Comparison of ENCODE assay signal across 8 mouse cellular contexts in genomic region chr5:24425421-24426036, GRCm38 (mm10). TPM values are rescaled to one million over a fixed set of nuclear protein-coding genes. Genes with fewer than 3 reads are reported as not detected.
DNase-seq lines count a peak whose midpoint lies in the region; ATAC-seq and TF ChIP-seq lines count a peak whose summit lies in the region.

No protein-coding gene starts in this region.

- peak overlapping the region; percentile 90 for H3K27ac ChIP-seq in hindbrain, embryonic 15.5 days (replicated peaks)
- H3K27ac ChIP-seq in lung, embryonic 15.5 days = peak overlapping the region; percentile 94
- peak overlapping the region; percentile 74 for H3K27ac ChIP-seq in spleen, adult 2 months (ENCODE audit: insufficient read depth, low read length)

- H3K9ac ChIP-seq in hindbrain, embryonic 15.5 days = peak overlapping the region; percentile 59
- H3K9ac ChIP-seq in lung, embryonic 15.5 days = peak overlapping the region; percentile 75

- no peak for TF ChIP-seq CTCF in spleen, adult 2 months (IDR thresholded peaks at IDR 0.05; ENCODE audit: extremely low read depth, insufficient read depth, insufficient read length, insufficient replicate concordance)

- peak overlapping the region; percentile 72 for H3K4me2 ChIP-seq in hindbrain, embryonic 15.5 days
- peak overlapping the region; percentile 91 for H3K4me2 ChIP-seq in lung, embryonic 15.5 days

- TF ChIP-seq POLR2A in spleen, adult 2 months (IDR thresholded peaks at IDR 0.05; ENCODE audit: low read depth, low read length) = no peak

- peaks cover 58% of the 10 kb centered on the region for H3K4me1 ChIP-seq in hindbrain, embryonic 15.5 days (replicated peaks)
- H3K4me1 ChIP-seq in lung, embryonic 15.5 days = peaks cover 55% of the 10 kb centered on the region
- H3K4me1 ChIP-seq in spleen, adult 2 months (ENCODE audit: control insufficient read depth, insufficient read depth, insufficient read length) = peaks cover 10% of the 10 kb centered on the region; the same call in 1 of the 2 replicates

- peak overlapping the region; percentile 62 for H3K4me3 ChIP-seq in hindbrain, embryonic 15.5 days
- H3K4me3 ChIP-seq in lung, embryonic 15.5 days = peak overlapping the region; percentile 77
- peak overlapping the region; percentile 88 for H3K4me3 ChIP-seq in spleen, adult 2 months (ENCODE audit: extremely low read depth, insufficient read depth, insufficient read length)

- no peak for ATAC-seq in hindbrain, embryonic 15.5 days (ENCODE audit: low FRiP score, low read depth)
- peak; percentile 9; the same call in 1 of the 2 replicates for ATAC-seq in lung, embryonic 15.5 days (ENCODE audit: borderline replicate concordance, extremely low read depth, low FRiP score, low TSS enrichment)

- DNase-seq in adrenal gland, adult 8-10 months = peak; percentile 45
- no peak for DNase-seq in adrenal gland, postnatal 14 days
- peak; percentile 47 for DNase-seq in urinary bladder, postnatal 25 days (ENCODE audit: low spot score)
- no peak for DNase-seq in urinary bladder, adult 2 months (ENCODE audit: low spot score)
- peak; percentile 39 to 61 for DNase-seq in spleen, adult 2 months (ENCODE audit: low read depth in 1 of 2, low spot score in 2 of 2)
- DNase-seq in right cerebral cortex, postnatal 4 days = no peak

- WGBS in hindbrain, embryonic 15.5 days = under 1% methylated on average over 25 of the region's 30 CpGs
- WGBS in lung, embryonic 15.5 days = 1% methylated on average over 29 of the region's 30 CpGs
- 1% methylated on average over 28 of the region's 30 CpGs for WGBS in spleen, adult 2 months

- peaks cover 4% of the 10 kb centered on the region; the same call in 1 of the 2 replicates for H3K27me3 ChIP-seq in hindbrain, embryonic 15.5 days
- no peaks in the 10 kb centered on the region for H3K27me3 ChIP-seq in lung, embryonic 15.5 days
- no peaks in the 10 kb centered on the region for H3K27me3 ChIP-seq in spleen, adult 2 months (ENCODE audit: control insufficient read depth, insufficient read depth, low read length)

- no peaks in the 10 kb centered on the region for H3K9me3 ChIP-seq in hindbrain, embryonic 15.5 days
- H3K9me3 ChIP-seq in lung, embryonic 15.5 days = no peaks in the 10 kb centered on the region

- H3K36me3 ChIP-seq in hindbrain, embryonic 15.5 days = no peaks in the 10 kb centered on the region
- H3K36me3 ChIP-seq in lung, embryonic 15.5 days = peaks cover 13% of the 10 kb centered on the region
- peaks cover 12% of the 10 kb centered on the region for H3K36me3 ChIP-seq in spleen, adult 2 months (ENCODE audit: control insufficient read depth, insufficient read depth, low read length)

RNA-seq across cellular contexts. Expression of gene Slc4a2, which starts 1.9 kb away (rescaled TPM):
- 10 to 100 TPM; 53.0 to 84.3 (median 65.6) TPM for total RNA-seq in adrenal gland, adult 8-10 months (2022)
- 57.6 and 60.5 TPM in 2 replicates for total RNA-seq in adrenal gland, postnatal 14 days (2021)
- polyA plus RNA-seq in urinary bladder, adult 2 months (2012; rRNA removed) = 61.6 and 63.0 TPM in 2 replicates
- 25.1 and 26.8 TPM in 2 replicates for polyA plus RNA-seq in hindbrain, embryonic 15.5 days (2015; fragmentation: Nextera tagmentation; extraction: Ambion mirVana)
- polyA plus RNA-seq in lung, embryonic 15.5 days (2015; fragmentation: Nextera tagmentation; extraction: Ambion mirVana) = 40.4 and 44.4 TPM in 2 replicates
- 47.5 and 50.5 TPM in 2 replicates for polyA plus RNA-seq in spleen, adult 2 months (2012; rRNA removed)

RNA-seq across cellular contexts. Expression of gene Cdk5, which starts 2.2 kb away (rescaled TPM):
- 10 to 100 TPM; 43.2 to 66.8 (median 56.2) TPM for total RNA-seq in adrenal gland, adult 8-10 months (2022)
- total RNA-seq in adrenal gland, postnatal 14 days (2021) = 38.5 and 38.7 TPM in 2 replicates
- polyA plus RNA-seq in urinary bladder, adult 2 months (2012; rRNA removed) = 61.4 and 77.8 TPM in 2 replicates
- 115 and 123 TPM in 2 replicates for polyA plus RNA-seq in hindbrain, embryonic 15.5 days (2015; fragmentation: Nextera tagmentation; extraction: Ambion mirVana)
- 38.6 and 43.4 TPM in 2 replicates for polyA plus RNA-seq in lung, embryonic 15.5 days (2015; fragmentation: Nextera tagmentation; extraction: Ambion mirVana)
- polyA plus RNA-seq in spleen, adult 2 months (2012; rRNA removed) = 33.7 and 43.1 TPM in 2 replicates

RNA-seq across cellular contexts. Expression of gene Asic3, which starts 12.3 kb away (rescaled TPM):
- total RNA-seq in adrenal gland, adult 8-10 months (2022) = under 1 TPM in 3 of 4 experiments, not detected in 1; 0.30 to 0.59 (median 0.55) TPM
- total RNA-seq in adrenal gland, postnatal 14 days (2021) = 1.1 TPM in 1 of 2 replicates, not detected in the other
- polyA plus RNA-seq in urinary bladder, adult 2 months (2012; rRNA removed) = 0.29 and 0.50 TPM in 2 replicates
- 0.88 and 1.4 TPM in 2 replicates for polyA plus RNA-seq in hindbrain, embryonic 15.5 days (2015; fragmentation: Nextera tagmentation; extraction: Ambion mirVana)
- 0.16 TPM in 2 replicates for polyA plus RNA-seq in lung, embryonic 15.5 days (2015; fragmentation: Nextera tagmentation; extraction: Ambion mirVana)
- polyA plus RNA-seq in spleen, adult 2 months (2012; rRNA removed) = 0.14 and 0.26 TPM in 2 replicates

RNA-seq across cellular contexts. Expression of gene Fastk, which starts 19.6 kb away (rescaled TPM):
- total RNA-seq in adrenal gland, adult 8-10 months (2022) = 100 to 1,000 TPM in 2 of 4 experiments, 10 to 100 TPM in 2; 96.8 to 117 (median 102) TPM
- 113 and 122 TPM in 2 replicates for total RNA-seq in adrenal gland, postnatal 14 days (2021)
- polyA plus RNA-seq in urinary bladder, adult 2 months (2012; rRNA removed) = 134 and 154 TPM in 2 replicates
- 96.8 and 113 TPM in 2 replicates for polyA plus RNA-seq in hindbrain, embryonic 15.5 days (2015; fragmentation: Nextera tagmentation; extraction: Ambion mirVana)
- polyA plus RNA-seq in lung, embryonic 15.5 days (2015; fragmentation: Nextera tagmentation; extraction: Ambion mirVana) = 91.2 and 96.3 TPM in 2 replicates
- polyA plus RNA-seq in spleen, adult 2 months (2012; rRNA removed) = 170 and 212 TPM in 2 replicates

RNA-seq across cellular contexts. Expression of gene Tmub1, which starts 22.1 kb away (rescaled TPM):
- total RNA-seq in adrenal gland, adult 8-10 months (2022) = 10 to 100 TPM; 17.0 to 19.6 (median 17.7) TPM
- total RNA-seq in adrenal gland, postnatal 14 days (2021) = 8.6 and 10.6 TPM in 2 replicates
- 24.5 TPM in 2 replicates for polyA plus RNA-seq in urinary bladder, adult 2 months (2012; rRNA removed)
- 55.1 and 64.2 TPM in 2 replicates for polyA plus RNA-seq in hindbrain, embryonic 15.5 days (2015; fragmentation: Nextera tagmentation; extraction: Ambion mirVana)
- polyA plus RNA-seq in lung, embryonic 15.5 days (2015; fragmentation: Nextera tagmentation; extraction: Ambion mirVana) = 15.9 and 18.7 TPM in 2 replicates
- polyA plus RNA-seq in spleen, adult 2 months (2012; rRNA removed) = 61.2 and 77.4 TPM in 2 replicates

Comparison
In these comparisons a context has a peak if more than half of its experiments do, and no peak if none do; other contexts are left out.
1. DNase-seq: peak in adrenal gland, adult 8-10 months (single experiment), urinary bladder, postnatal 25 days (single experiment) and spleen, adult 2 months (2 of 2); none in adrenal gland, postnatal 14 days (single experiment), urinary bladder, adult 2 months (single experiment) and right cerebral cortex, postnatal 4 days (single experiment).
2. Peak in every context shown above with its lines, with median percentiles within 50 percentile points of each other: H3K27ac ChIP-seq and H3K4me3 ChIP-seq.